Mouse (Mus musculus) CH12.LX (cell line): ENCODE data around the gene Ddi2. TPM values are rescaled to one million over a fixed set of nuclear protein-coding genes. Genes with fewer than 3 reads are reported as not detected.

Source experiments
- DNase-seq: peaks from one replicate; pipeline ENCODE4 v3.0.0-alpha.2; 2013; ENCODE audit errors: extremely low read depth
- H3K27ac ChIP-seq: 2 replicates; pipeline ENCODE4 v1.5.1; 2012; ENCODE audit warnings: low read depth, mild to moderate bottlenecking, control low read depth, moderate library complexity; ENCODE audit not compliant: insufficient read depth
- H3K27me3 ChIP-seq: replicated peaks from 2 replicates; pipeline ENCODE3; 2012; ENCODE audit warnings: inconsistent platforms
- H3K36me3 ChIP-seq, 2 experiments: replicated peaks in 1 of 2; 2 replicates each; pipeline versions ENCODE3 to v1.6.1; 2012; ENCODE audit warnings: inconsistent platforms in 1 of 2, low read length in 1 of 2, mild to moderate bottlenecking in 1 of 2, mixed read lengths in 1 of 2, moderate library complexity in 1 of 2; ENCODE audit not compliant: control insufficient read depth in 1 of 2, insufficient read depth in 1 of 2
- H3K4me1 ChIP-seq, 2 experiments: 2 replicates each; pipeline ENCODE4 v1.6.1; 2012; ENCODE audit warnings: inconsistent platforms in 1 of 2, moderate library complexity in 1 of 2; ENCODE audit not compliant: insufficient read depth in 2 of 2, control insufficient read depth in 1 of 2
- H3K4me2 ChIP-seq: 2 replicates; pipeline ENCODE4 v1.6.1; 2012; ENCODE audit warnings: low read depth, mild to moderate bottlenecking, control low read depth; ENCODE audit not compliant: poor library complexity, insufficient read depth, severe bottlenecking
- H3K4me3 ChIP-seq, 3 experiments: fragments of 150-350 bp in 1 of 3; sonication (generic) in 1 of 3; replicated peaks in 1 of 3; 2 replicates each; pipeline versions ENCODE3 to v1.5.1; 2011 to 2012; ENCODE audit warnings: low read depth in 2 of 3, low read length in 2 of 3, mild to moderate bottlenecking in 2 of 3, moderate library complexity in 2 of 3, control low read depth in 1 of 3, improper control_type of control experiment in 1 of 3, inconsistent platforms in 1 of 3, mixed read lengths in 1 of 3; ENCODE audit not compliant: poor library complexity in 1 of 3
- H3K79me2 ChIP-seq: replicated peaks from 2 replicates; pipeline ENCODE4 v1.6.1; 2012; ENCODE audit warnings: mild to moderate bottlenecking, moderate library complexity; ENCODE audit not compliant: control insufficient read depth, poor library complexity, insufficient read depth, severe bottlenecking; ENCODE audit errors: extremely low read depth
- H3K9ac ChIP-seq: 2 replicates; pipeline ENCODE4 v1.6.1; 2012; ENCODE audit warnings: low read depth, mild to moderate bottlenecking, control low read depth, moderate library complexity; ENCODE audit not compliant: insufficient read depth
- H3K9me3 ChIP-seq: replicated peaks from 2 replicates; pipeline ENCODE3; 2012; ENCODE audit warnings: low read length, inconsistent platforms, mixed read lengths
- BHLHE40 ChIP-seq: IDR thresholded peaks from 2 replicates; pipeline ENCODE4 v1.6.1; 2011; ENCODE audit warnings: mild to moderate bottlenecking, low read depth, low read length, improper control_type of control experiment
- CHD2 ChIP-seq: IDR thresholded peaks from 2 replicates; pipeline ENCODE4 v1.6.1; 2011; ENCODE audit warnings: low read length, improper control_type of control experiment
- E2F4 ChIP-seq: IDR thresholded peaks from 2 replicates; pipeline ENCODE4 v1.6.1; 2011; ENCODE audit warnings: low read depth, low read length, improper control_type of control experiment; ENCODE audit not compliant: insufficient replicate concordance
- ELF1 ChIP-seq: IDR thresholded peaks from 2 replicates; pipeline ENCODE4 v1.6.1; 2014; ENCODE audit warnings: low read depth, mild to moderate bottlenecking, inconsistent platforms, low read length, improper control_type of control experiment
- EP300 ChIP-seq: IDR thresholded peaks from 2 replicates; pipeline ENCODE4 v1.6.1; 2011; ENCODE audit warnings: low read length, improper control_type of control experiment
- HCFC1 ChIP-seq: IDR thresholded peaks from 2 replicates; pipeline ENCODE4 v1.6.1; 2012; ENCODE audit warnings: low read depth, mild to moderate bottlenecking, inconsistent platforms, low read length, improper control_type of control experiment
- IRF4 ChIP-seq: IDR thresholded peaks from 2 replicates; pipeline ENCODE4 v1.6.1; 2014; ENCODE audit warnings: low read depth, mild to moderate bottlenecking, inconsistent platforms, low read length, improper control_type of control experiment
- JUND ChIP-seq: conservative IDR thresholded peaks from 2 replicates; pipeline ENCODE4 v1.6.1; 2011; ENCODE audit warnings: low read depth, low read length, improper control_type of control experiment
- MAFK ChIP-seq: IDR thresholded peaks from 2 replicates; pipeline ENCODE4 v1.6.1; 2011; ENCODE audit warnings: low read length, improper control_type of control experiment; ENCODE audit not compliant: insufficient replicate concordance
- MAX ChIP-seq: IDR thresholded peaks from 2 replicates; pipeline ENCODE4 v1.6.1; 2011; ENCODE audit warnings: low read length, improper control_type of control experiment
- MAZ ChIP-seq: IDR thresholded peaks from 2 replicates; pipeline ENCODE4 v1.6.1; 2012; ENCODE audit warnings: low read depth, mild to moderate bottlenecking, inconsistent platforms, low read length, improper control_type of control experiment, moderate library complexity
- MXI1 ChIP-seq: IDR thresholded peaks from 2 replicates; pipeline ENCODE4 v1.6.1; 2011; ENCODE audit warnings: mild to moderate bottlenecking, low read depth, low read length, improper control_type of control experiment
- NELFE ChIP-seq: IDR thresholded peaks from 2 replicates; pipeline ENCODE4 v1.6.1; 2011; ENCODE audit warnings: low read depth, low read length, improper control_type of control experiment
- NRF1 ChIP-seq: IDR thresholded peaks from 2 replicates; pipeline ENCODE4 v1.6.1; 2014; ENCODE audit warnings: low read depth, mild to moderate bottlenecking, inconsistent platforms, low read length, improper control_type of control experiment, moderate library complexity
- PAX5 ChIP-seq: IDR thresholded peaks from 2 replicates; pipeline ENCODE4 v1.6.1; 2012; ENCODE audit warnings: low read length, inconsistent platforms, mixed read lengths
- RAD21 ChIP-seq: IDR thresholded peaks from 2 replicates; pipeline ENCODE4 v1.6.1; 2011; ENCODE audit warnings: low read depth, mild to moderate bottlenecking, low read length, improper control_type of control experiment, moderate library complexity
- RCOR1 ChIP-seq: conservative IDR thresholded peaks from 2 replicates; pipeline ENCODE4 v1.6.1; 2012; ENCODE audit warnings: low read depth, mild to moderate bottlenecking, inconsistent platforms, low read length, improper control_type of control experiment
- SIN3A ChIP-seq: IDR thresholded peaks from 2 replicates; pipeline ENCODE4 v1.6.1; 2012; ENCODE audit warnings: low read length, improper control_type of control experiment, inconsistent platforms
- SMC3 ChIP-seq: IDR thresholded peaks from 2 replicates; pipeline ENCODE4 v1.6.1; 2011; ENCODE audit warnings: low read depth, low read length, improper control_type of control experiment
- TBP ChIP-seq: conservative IDR thresholded peaks from 2 replicates; pipeline ENCODE4 v1.6.1; 2011; ENCODE audit warnings: low read depth, low read length, improper control_type of control experiment
- TCF12 ChIP-seq: IDR thresholded peaks from 2 replicates; pipeline ENCODE4 v1.6.1; 2014; ENCODE audit warnings: low read depth, mild to moderate bottlenecking, inconsistent platforms, low read length, improper control_type of control experiment
- USF1 ChIP-seq: IDR thresholded peaks from 2 replicates; pipeline ENCODE4 v1.6.1; 2014; ENCODE audit warnings: low read depth, mild to moderate bottlenecking, inconsistent platforms, low read length, improper control_type of control experiment
- USF2 ChIP-seq: conservative IDR thresholded peaks from 2 replicates; pipeline ENCODE4 v1.6.1; 2011; ENCODE audit warnings: low read depth, low read length, improper control_type of control experiment
- ZKSCAN1 ChIP-seq: IDR thresholded peaks from 2 replicates; pipeline ENCODE4 v1.6.1; 2012; ENCODE audit warnings: low read depth, inconsistent platforms, low read length, improper control_type of control experiment, borderline replicate concordance
- ZMIZ1 ChIP-seq: IDR thresholded peaks from 2 replicates; pipeline ENCODE4 v1.6.1; 2012; ENCODE audit warnings: low read depth, mild to moderate bottlenecking, inconsistent platforms, low read length, improper control_type of control experiment
- ZNF384 ChIP-seq: IDR thresholded peaks from 2 replicates; pipeline ENCODE4 v1.6.1; 2012; ENCODE audit warnings: low read depth, low read length, improper control_type of control experiment, inconsistent platforms
- dilution Hi-C: fragments of 300-500 bp; cut with MboI; formaldehyde crosslinking; loops from 2 replicates; pipeline ENCODE4 v1.14.3; 2020; ENCODE audit warnings: low sequenced_read_pairs; ENCODE audit not compliant: extremely low pct_unique_long_range_greater_than_20kb, extremely low pct_ligation_motif_present
- in situ Hi-C: fragments of 300-500 bp; cut with MboI; formaldehyde crosslinking; loops from 3 replicates; pipeline ENCODE4 v1.14.3; 2019; ENCODE audit warnings: low sequenced_read_pairs, low pct_ligation_motif_present, low pct_unique_long_range_greater_than_20kb, mixed read lengths
- polyA plus RNA-seq: library from polyadenylated mRNA; unstranded; fragments of >175 nt; gene quantifications from 2 replicates; pipeline ENCODE4 v1.2.1, GENCODE M21; 2012; ENCODE audit warnings: low read depth; ENCODE audit not compliant: insufficient read length
- total RNA-seq, 2 experiments: library from RNA; depleted of rRNA; stranded (reverse); fragments of 300-350 nt in 1 of 2; fragments of >200 nt in 1 of 2; gene quantifications; 2 replicates each; pipeline ENCODE4 v1.2.3; 2012 to 2014

Gene Ddi2
- total and polyA plus RNA-seq, 3 experiments = 18.0 to 37.3 (median 19.9) TPM

DNA sequence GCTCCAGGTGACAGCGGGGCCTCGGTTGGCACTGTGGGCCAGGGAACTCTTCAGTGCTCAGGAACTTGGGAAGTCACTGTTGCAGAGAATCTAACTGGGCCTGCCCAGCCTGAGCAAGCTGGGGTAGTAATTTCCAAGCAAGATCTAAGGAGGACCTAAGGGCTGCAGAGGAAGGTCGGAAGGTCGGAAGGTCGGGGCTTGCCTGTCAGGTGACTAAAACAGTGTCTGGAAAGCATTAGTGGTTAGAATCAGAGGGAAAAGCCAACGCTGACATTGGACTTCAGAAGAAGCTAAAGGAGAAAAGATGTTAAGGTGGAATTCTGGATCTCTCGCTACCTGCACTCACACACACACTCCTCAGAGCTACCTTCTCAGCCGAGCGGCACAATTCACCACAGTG, 87.2 kb downstream of the Ddi2 start:
- in situ Hi-C loops = no loop called here
- no peak overlapping the region for H3K4me3 ChIP-seq
- no peak for DNase-seq
- no peaks in the 10 kb centered on the region for H3K4me1 ChIP-seq
- no peak overlapping the region for H3K9ac ChIP-seq
- no peaks in the 10 kb centered on the region for H3K27me3 ChIP-seq
- no peak for TF ChIP-seq USF1
- no peak for TF ChIP-seq NRF1
- TF ChIP-seq USF2 = no peak
- no peak for TF ChIP-seq MAZ
- TF ChIP-seq HCFC1 = no peak
- TF ChIP-seq CHD2 = no peak
- no peak for TF ChIP-seq MAX
- TF ChIP-seq SIN3A = no peak
- no peak for TF ChIP-seq MXI1
- TF ChIP-seq E2F4 = no peak
- no peak for TF ChIP-seq ELF1
- TF ChIP-seq ZMIZ1 = no peak
- no peak for TF ChIP-seq IRF4
- TF ChIP-seq MAFK = no peak
- TF ChIP-seq TCF12 = no peak
- no peak for TF ChIP-seq PAX5
- TF ChIP-seq EP300 = no peak
- TF ChIP-seq NELFE = no peak
- no peak for TF ChIP-seq SMC3
- no peak for TF ChIP-seq RAD21
- H3K36me3 ChIP-seq = peaks cover 56 to 85% of the 10 kb centered on the region in 2 experiments
- no peaks in the 10 kb centered on the region for H3K79me2 ChIP-seq
- H3K9me3 ChIP-seq = no peaks in the 10 kb centered on the region
- dilution Hi-C loops = no loop called here
- H3K27ac ChIP-seq = no peak overlapping the region
- no peak overlapping the region for H3K4me2 ChIP-seq

DNA sequence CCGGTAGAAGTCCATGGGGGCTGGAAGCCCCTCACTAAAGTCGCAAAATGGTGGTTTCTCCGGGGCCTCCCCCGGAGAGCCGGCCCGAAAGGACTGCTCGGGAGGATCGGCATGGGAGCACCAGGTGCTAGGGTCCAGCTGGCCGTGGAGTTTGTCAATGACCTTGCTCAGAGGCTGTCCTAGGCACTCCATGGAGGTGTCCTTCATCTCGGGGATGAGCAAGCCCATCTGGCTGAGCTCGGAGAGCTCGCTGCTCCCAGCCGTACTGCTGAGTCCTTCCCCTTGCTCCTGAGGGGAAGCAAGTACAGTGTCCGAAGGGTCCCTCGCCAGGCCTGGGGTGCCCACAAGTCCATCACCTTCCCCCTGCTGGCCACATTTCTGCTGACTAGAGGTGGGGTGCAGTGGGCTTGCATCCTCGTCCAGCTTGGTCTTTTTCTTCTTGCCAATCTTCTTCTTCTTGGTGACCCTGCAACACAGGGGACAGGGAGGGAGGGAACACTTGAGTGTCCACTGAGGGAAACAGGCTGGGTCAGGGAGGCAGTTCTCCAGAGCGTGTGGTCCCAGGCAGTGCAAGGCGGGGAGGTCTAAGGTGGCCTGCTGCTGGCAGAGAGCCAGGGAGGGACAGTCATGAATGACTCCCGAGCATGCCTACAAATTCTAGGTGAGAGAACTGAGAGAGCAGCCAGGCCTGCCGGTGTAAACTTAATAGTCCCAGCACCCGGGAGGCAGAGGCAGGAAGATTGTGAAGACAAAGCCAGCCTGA, 90.9 kb downstream of the Ddi2 start:
- Histone ChIP-seq H3K4me3 (no peak overlapping the region), H3K4me1 (no peaks in the 10 kb centered on the region), H3K27me3 (no peaks in the 10 kb centered on the region), H3K9me3 (no peaks in the 10 kb centered on the region), H3K9ac (no peak overlapping the region), H3K36me3 (peaks cover 73 to 92% of the 10 kb centered on the region in 2 experiments), H3K4me2 (no peak overlapping the region), H3K79me2 (no peaks in the 10 kb centered on the region), H3K27ac (no peak overlapping the region)
- TF ChIP-seq IRF4 = no peak
- no peak for TF ChIP-seq BHLHE40
- no peak for TF ChIP-seq ZNF384
- no peak for TF ChIP-seq ZKSCAN1
- TF ChIP-seq ZMIZ1 = no peak
- TF ChIP-seq MAFK = no peak
- TF ChIP-seq JUND = no peak
- no peak for TF ChIP-seq MAX
- no peak for TF ChIP-seq TBP
- TF ChIP-seq RCOR1 = no peak
- TF ChIP-seq NRF1 = no peak
- no peak for TF ChIP-seq NELFE
- dilution Hi-C loops = no loop called here
- no peak for DNase-seq
- in situ Hi-C loops = no loop called here
